Mouse (Mus musculus) cerebral cortex, adult 2 months (tissue): Measurements from ENCODE around the gene Bdh1.

ENCODE experiments used
- WGBS: fragments of 180-500 bp; shearing (Covaris S2); methylation state at CpG from one replicate; pipeline ENCODE4 v1.1.7; 2018; 5-methylcytosine and 5-hydroxymethylcytosine counted together

The Bdh1 gene

GRCm38 (mm10) chr16:31500969-31501750 lies 79.1 kb downstream of the Bdh1 start:
- WGBS = 65% methylated on average over 14 of the region's 14 CpGs

DNA sequence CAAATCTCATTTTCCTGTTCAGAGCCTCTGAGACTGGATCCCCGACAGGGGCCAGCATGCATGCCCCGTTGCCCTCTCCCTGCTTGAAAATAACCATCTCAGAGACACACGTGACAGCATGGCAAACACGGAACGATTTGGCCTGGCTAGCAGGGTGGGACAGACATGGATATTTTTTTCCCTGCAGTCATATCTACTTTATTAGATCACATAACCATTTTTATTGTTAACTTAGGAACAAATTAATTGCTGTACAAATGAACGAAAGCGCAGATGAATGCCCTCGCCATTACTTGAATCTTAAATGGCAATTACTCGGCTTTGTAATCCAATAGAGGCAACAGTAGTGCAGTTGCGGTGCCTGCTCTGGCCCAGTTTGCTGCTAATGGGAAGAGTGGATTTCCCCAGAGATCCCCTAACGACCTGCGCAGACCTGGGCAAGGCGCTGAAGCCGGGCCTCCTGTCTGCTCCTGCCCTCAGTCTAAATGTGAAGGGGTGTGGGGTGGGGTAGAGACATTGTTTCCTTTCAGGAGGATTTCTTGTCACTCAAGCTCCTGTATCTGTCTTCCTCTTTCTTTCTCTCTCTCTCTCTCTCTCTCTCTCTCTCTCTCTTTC lies 79.8 kb downstream of the Bdh1 start:
- WGBS = 62% methylated on average over 14 of the region's 14 CpGs

- WGBS = 61% methylated on average over 10 of the region's 10 CpGs
Observed at GRCm38 (mm10) chr16:31506665-31507456, 84.8 kb downstream of the Bdh1 start.

DNA sequence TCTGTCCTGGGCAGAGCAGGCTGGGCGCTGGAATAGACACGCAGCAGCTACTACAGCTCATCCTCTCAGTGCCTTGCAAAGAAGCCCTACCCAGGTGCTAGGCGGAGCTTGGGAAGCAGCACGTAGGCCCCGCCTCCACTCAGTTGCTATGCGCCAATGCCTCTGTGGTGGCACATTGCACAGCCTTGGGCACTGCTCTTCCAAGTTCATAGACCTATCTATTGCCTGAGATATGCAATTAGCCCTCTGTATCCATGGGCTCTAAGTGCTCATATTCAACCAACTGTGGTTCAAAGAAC lies 85.3 kb downstream of the Bdh1 start:
- 55% methylated on average over 6 of the region's 6 CpGs for WGBS

DNA sequence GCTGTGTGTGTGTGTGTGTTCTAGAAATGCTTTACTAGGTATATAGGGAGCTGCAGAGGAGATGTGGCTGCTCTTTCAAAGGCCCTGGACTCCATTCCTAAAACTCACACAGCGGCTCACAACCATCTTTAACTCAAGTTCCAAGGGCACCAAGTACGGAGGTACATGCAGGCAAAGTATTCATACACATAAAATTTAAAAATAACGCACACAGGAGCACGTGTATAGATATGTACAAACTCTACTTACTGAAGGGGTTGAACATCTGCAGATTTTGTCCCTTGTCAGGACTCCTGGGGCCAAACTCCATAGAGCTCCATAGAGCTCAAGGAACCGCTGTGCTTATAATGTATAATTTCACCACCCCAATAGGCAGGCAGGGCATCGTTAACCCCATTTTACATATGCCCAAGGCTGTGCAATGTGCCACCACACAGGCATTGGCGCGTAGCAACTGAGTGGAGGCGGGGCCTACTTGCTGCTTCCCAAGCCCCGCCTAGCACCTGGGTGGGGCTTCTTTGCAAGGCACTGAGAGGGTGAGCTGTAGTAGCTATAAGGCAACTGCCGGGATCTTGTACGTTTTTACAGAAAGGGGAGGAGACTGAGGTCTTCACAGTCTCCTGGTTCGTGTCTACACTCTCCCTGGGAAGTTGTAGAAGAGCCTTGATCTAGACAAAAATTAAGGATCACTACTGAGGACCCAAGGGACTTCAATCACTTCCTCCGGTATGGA lies 85.9 kb downstream of the Bdh1 start:
- WGBS = 66% methylated on average over 14 of the region's 14 CpGs
